Mouse (Mus musculus): ENCODE data around the gene Cwc25. TPM values are rescaled to one million over a fixed set of nuclear protein-coding genes. Genes with fewer than 3 reads are reported as not detected.

Cwc25 gene
- polyA plus RNA-seq, 1 experiment, result 34.5 TPM

DNA sequence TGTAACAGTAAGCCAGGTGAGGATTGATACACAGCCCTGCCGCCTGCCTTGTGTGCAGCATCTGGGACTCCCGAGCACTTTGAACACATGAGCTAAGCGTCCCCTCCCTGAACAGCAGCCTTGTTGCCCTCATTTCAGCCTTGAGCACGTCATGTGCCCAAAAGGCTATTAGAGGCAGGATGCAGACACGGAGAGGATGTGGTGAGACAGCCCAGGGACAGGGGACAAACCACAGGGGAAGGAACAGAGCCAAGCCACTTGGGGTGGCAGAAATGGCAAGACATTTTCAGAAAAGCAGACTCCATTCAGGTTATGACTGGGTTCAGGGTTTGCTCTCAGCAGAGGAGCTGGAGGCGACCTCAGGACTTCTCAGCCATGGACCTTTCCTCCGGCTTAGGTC is 38.0 kb downstream of the Cwc25 start:
- TF ChIP-seq GATA1 (IDR thresholded peaks at IDR 0.05; ENCODE audit: low read length), result no peak

DNA sequence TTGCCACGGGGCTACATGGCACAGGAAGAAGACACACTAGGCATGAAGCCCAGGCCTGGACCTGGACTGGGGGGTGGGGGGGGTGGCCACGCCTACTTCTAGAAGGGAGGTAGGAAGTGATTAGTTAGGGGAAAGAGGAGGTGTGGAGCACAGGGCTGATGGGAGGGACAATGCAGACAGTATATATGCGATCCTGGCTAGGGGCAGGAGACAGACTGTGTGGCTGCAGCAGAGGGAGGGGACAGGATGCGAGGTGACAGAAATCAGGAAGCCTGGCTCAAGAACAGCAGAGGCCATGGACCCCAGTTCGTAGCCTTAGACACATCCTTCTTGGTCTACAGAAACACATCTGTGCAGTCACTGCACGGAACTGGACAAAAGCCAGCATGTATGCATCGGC is 42.6 kb downstream of the Cwc25 start:
- TF ChIP-seq GATA1 (IDR thresholded peaks at IDR 0.05; ENCODE audit: low read length), result no peak

GRCm38 (mm10) chr11:97721338-97721737 is 45.0 kb downstream of the Cwc25 start:
- TF ChIP-seq GATA1 (IDR thresholded peaks at IDR 0.05; ENCODE audit: low read length), result no peak

GRCm38 (mm10) chr11:97719041-97719440 is 47.3 kb downstream of the Cwc25 start:
- no peak for TF ChIP-seq GATA1 (IDR thresholded peaks at IDR 0.05; ENCODE audit: low read length)

- TF ChIP-seq GATA1 (IDR thresholded peaks at IDR 0.05; ENCODE audit: low read length), result no peak
These were observed 48.0 kb downstream of the Cwc25 start for GRCm38 (mm10) chr11:97718281-97718860.

DNA sequence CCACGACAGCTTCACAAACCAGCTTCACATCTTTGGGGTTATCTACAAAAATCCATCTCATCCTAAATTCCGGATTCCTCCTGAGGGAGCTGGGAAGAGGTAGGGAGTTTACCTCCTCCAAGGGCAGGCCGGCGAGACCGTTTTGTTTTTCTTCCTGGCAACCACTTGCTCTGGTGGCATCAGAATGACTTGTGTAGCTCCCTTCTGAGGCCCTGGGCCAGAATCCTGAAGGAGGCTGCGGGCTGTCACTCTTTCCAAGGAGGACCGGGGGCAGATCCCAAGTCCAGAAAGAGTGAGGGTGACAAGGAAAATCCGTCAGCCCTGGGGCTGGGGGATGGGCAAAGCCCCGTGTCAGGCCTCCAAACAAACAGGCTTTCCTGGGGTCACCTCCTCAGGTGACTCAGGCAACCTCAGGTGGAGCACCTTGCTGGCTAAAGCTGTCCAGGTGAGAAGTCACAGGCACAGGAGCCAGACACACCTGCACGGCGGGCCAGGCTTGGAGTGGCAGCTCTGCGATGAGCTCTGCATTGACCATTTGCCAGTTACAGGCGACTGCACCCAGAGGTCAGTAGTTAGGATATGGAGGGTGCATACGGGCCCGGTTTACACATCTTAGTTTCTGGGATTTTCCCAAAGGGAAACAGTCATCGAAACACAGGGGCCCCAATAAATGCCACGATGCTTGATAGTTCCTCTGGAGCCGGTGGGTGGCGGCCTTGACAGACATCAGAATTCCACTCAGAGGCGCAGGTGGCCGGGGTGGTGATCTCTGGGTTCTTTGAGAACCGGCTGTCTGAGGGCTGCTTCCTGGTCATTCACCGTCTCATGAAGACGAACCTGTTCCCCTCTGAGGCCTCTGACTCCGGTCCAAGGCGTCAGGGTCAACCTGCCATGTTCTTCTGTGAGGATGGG is 48.7 kb downstream of the Cwc25 start:
- TF ChIP-seq GATA1 (IDR thresholded peaks at IDR 0.05; ENCODE audit: low read length), result no peak

- TF ChIP-seq GATA1 (IDR thresholded peaks at IDR 0.05; ENCODE audit: low read length), result no peak
These were observed 50.3 kb downstream of the Cwc25 start for GRCm38 (mm10) chr11:97716021-97716420.

DNA sequence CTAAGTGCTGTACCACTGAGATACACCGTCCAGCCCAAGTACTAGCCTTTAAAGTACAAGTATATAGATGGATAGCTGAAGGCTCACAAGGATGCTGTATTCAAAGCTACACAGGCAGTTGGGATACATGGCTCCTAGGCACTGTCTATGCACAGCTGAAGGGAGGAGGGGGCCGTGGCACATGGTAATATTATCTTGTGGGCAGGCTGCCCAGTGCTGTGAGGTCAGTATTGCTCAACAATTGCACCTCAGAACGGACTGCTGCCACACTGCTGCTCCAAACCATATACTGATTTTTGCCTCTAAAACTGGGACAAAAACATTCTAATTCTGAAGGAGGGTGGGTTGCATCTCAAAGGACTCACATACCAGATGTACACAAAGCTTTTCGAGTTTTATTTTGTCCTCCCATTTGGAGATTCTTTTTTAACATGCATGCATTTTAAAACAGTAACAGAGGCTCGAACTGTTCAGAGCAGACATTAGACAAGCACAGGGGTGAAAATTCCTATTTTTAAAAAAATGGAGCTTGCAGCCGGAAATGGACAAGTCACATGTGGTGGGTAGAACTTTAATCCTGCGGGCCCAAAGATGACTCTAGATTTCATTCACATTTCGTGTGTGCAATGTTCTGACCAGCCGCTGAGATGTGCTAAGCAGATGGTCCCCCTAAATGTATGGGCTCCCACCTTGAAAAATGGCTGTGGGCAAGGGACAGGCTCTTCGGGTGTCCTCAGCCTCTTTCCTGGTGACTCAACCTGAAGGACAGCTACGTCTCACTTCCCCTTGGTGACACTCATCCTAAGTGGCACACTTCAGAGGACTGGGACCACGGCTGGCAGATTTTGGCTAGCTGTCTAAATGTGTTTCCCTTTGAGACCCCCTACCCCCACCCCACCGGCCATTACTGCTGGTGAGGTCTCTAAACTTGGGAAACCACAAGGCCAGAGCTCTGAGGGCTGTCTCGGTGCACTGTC is 51.3 kb downstream of the Cwc25 start:
- TF ChIP-seq GATA1 (IDR thresholded peaks at IDR 0.05; ENCODE audit: low read length), result no peak

- TF ChIP-seq GATA1 (IDR thresholded peaks at IDR 0.05; ENCODE audit: low read length), result no peak
These were observed 52.0 kb downstream of the Cwc25 start for GRCm38 (mm10) chr11:97714356-97714755.

GRCm38 (mm10) chr11:97713896-97714295 is 52.5 kb downstream of the Cwc25 start:
- TF ChIP-seq GATA1 (IDR thresholded peaks at IDR 0.05; ENCODE audit: low read length), result no peak

DNA sequence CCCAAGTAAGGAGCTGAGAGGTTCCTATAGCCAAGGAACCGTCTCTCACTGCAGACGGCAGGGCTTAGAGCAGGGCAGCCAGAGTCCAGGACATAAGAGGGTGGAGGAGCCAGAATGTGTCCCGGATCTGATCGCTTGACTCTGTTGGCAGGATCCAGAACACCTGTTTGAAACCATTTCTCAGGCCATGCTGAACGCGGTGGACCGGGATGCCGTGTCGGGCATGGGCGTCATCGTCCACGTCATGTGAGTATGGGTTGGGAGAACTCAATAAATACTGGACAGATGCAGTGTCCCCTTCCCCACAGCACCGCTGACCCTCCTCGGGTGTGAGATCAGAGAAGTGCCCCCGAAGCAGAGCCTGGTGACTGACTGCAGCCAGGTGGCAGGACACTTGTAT is 54.1 kb downstream of the Cwc25 start:
- no peak for TF ChIP-seq GATA1 (IDR thresholded peaks at IDR 0.05; ENCODE audit: low read length)

DNA sequence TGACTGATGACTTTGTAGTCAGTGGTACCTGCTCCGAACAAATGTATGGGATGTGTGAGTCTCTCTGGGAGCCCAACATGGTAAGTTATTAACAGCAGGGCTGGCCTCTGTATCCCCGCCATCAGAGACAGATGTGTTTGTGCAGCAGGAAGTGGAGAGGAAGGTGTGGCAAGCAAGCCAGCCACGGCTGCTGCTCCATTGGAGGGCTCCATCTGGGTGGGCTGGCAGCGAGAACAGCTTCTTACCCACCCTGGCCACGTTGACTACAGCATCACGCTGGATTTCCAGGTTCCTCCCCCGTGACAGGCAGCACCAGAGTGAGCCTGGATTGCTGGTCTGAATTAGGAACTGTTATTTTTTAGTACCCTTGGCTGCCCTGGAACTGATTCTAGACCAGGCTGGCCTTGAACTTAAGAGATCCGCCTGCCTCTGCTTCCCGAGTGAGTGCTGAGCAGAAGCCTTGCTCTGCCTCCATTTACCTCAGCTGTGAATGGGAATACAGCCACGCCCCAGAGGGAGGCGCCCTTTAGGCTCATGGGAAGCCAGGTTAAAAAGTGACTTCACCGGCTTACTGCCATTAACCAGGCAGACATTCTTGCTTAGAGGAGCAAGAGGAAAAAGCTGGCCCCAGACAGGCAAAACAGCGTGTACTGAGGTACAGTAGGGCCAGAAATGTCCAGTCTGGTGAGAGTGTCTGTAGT is 55.0 kb downstream of the Cwc25 start:
- TF ChIP-seq GATA1 (IDR thresholded peaks at IDR 0.05; ENCODE audit: low read length), result no peak

GRCm38 (mm10) chr11:97703039-97703826 is 63.1 kb downstream of the Cwc25 start, which contains the start of gene Psmb3:
TSS of gene Psmb3 (plus strand) at chr11:97703399.
- TF ChIP-seq GATA1 (IDR thresholded peaks at IDR 0.05; ENCODE audit: low read length), result no peak

DNA sequence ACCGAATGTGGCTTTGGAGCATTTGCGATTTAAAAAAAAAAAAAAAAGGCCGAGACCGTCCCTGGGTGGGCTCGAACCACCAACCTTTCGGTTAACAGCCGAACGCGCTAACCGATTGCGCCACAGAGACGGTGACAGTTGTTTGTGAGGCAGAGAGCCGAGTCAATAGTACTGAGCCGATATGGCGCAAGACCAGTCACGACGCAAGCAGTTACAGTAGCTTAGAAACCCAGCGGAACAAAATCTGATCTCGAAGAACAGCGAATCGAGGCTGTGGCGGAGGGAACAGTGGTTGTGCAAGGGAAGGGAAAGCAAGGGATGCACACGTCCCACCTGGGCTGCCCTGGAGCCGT is 64.0 kb downstream of the Cwc25 start:
- TF ChIP-seq GATA1 (IDR thresholded peaks at IDR 0.05; ENCODE audit: low read length), result no peak

All from G1E-ER4 (cell line).